Mouse (Mus musculus) urinary bladder, postnatal 36 days (tissue): ENCODE measurements around the gene Dact1.
A peak's percentile ranks its signal among the peaks of the same experiment; 100 is the strongest.

Experiments
- DNase-seq, 2 experiments: peaks; one replicate each; pipeline ENCODE4 v3.0.0; 2022; ENCODE audit warnings: low spot score in 2 of 2, mixed read lengths in 1 of 2

The Dact1 gene

GRCm38 (mm10) chr12:71309581-71310067 is at the start of gene Dact1:
Dact1 (plus strand) TSS chr12:71309884.
- DNase-seq, result peak; percentile 50 to 72

- DNase-seq, result no peak
Observed at GRCm38 (mm10) chr12:71264211-71264610, 45.5 kb upstream of the Dact1 start.

- DNase-seq, result no peak
Observed at GRCm38 (mm10) chr12:71269367-71269766, 40.3 kb upstream of the Dact1 start.

- no peak for DNase-seq
Observed at GRCm38 (mm10) chr12:71271131-71271530, 38.6 kb upstream of the Dact1 start.

DNA sequence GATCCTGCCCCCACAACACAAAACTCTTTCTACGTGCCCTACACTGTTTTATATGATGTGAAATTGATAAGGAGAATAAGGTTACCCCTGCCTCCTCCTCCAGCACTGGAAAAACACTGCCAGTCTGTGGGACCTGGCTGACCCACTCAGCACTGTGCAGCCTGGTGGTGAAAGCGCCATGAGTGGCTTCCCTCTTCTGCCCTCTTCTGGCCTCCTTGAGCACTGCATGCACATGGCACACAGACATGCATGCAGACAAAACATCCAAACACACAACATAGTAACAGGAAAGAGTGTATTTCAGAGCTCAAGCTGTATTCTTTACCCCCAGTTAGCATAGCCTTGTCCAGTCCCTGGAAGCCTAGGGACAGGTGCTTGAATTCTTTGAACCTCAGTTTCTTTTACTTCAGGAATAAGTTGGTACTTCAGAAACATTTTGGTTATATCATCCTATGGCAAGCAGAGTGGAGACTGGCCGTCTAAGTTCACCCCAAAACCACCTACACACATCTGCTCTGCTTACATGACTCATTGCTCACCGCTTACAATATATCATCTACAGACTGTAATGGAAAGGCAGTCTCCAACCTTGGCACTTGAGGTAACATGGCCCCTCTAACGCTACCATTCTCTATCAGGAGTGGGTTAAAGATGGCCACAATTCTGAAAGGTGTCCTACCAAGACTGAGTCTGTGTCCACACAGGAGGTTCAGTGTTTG is 35.0 kb upstream of the Dact1 start:
- no peak for DNase-seq

- DNase-seq, result no peak
Observed at GRCm38 (mm10) chr12:71275906-71276595, 33.6 kb upstream of the Dact1 start.

- no peak for DNase-seq
Observed at GRCm38 (mm10) chr12:71279521-71280262, 30.0 kb upstream of the Dact1 start.

GRCm38 (mm10) chr12:71281201-71281768 is 28.4 kb upstream of the Dact1 start:
- no peak for DNase-seq

DNA sequence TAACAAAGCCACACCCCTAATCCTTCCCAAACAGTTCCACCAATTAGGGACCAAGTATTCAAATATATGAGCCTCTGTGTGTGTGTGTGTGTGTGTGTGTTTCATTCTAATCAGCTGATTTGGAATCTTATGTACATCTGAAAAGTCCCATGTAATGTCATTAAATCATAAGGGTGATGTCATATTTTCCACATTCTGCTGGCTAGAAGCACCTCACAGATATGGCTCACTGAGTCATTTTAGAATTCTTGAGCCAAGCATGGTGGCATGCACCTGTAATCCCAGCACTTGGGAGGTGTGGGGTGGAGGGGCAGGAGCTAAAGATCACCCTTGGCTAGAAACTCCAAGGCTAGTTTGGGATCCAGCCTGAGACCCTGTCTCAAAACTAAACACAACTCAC is 24.3 kb upstream of the Dact1 start:
- no peak for DNase-seq

DNA sequence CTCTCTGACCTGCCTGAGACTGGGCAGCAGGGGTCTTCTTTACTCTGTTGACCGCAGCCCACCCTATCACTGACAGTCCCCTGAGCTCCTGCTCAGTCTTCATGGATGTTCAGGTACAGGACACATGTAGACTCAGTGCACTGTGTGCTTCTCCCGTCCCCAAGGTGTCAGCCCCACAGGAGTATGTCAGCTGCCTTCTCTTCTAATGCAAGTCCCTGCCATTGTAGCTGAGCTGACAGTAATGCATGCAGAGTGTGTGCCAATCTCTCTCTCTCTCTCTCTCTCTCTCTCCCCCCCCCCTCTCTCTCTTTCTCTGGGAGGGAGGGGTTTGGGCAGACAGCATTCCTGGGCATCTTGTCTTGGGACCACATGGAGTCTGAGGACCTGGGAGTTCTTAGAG is 19.2 kb upstream of the Dact1 start:
- no peak for DNase-seq

DNA sequence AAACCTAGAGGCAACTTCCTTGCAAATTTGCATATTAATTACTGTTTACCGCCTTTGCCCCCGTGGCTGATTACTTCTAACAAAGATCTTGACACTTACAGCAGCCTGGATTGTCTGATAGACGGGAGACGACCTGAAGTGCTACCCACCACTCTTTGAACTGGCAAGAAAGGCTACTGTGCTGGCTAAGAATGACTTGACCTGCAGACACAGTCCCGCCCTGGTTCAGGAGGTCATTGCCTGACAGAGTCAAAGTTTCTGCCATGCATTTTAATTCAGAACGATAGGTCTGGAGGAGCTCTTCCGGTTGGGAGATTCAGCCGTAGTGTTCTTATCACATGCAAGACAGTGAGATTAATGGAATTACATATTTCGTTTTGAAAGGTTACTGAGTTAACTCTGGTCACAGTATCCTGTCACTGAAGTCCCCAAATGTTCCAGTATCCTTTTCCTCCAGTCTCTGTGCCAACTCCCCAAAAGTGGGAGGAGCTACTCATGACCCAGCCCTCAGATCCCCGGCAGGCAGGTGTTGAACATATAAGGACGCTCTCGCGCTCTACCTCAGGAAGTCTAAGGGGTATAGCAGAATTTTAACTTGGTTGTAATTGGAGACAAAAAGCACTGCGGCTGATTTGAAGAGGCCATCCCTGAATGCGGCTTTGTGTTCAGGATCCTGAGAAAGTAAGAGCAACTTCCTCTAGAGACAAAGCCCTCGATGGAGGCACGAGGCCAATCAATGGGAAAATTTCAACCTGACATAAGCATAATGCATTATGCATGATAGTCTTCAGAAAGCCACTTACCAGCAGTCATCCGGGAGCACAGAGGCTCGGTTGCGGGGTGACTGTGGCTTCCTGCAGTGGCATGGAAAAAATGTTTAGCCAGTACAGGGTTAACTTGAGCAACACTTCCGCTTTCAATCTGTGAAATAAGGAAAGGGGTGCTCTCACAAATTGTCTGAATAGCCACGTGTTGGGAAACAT is 15.4 kb upstream of the Dact1 start:
- no peak for DNase-seq

GRCm38 (mm10) chr12:71296849-71297535 is 12.7 kb upstream of the Dact1 start:
- no peak for DNase-seq

- no peak for DNase-seq
Observed at GRCm38 (mm10) chr12:71310068-71310931, 616 bp downstream of the Dact1 start.

DNA sequence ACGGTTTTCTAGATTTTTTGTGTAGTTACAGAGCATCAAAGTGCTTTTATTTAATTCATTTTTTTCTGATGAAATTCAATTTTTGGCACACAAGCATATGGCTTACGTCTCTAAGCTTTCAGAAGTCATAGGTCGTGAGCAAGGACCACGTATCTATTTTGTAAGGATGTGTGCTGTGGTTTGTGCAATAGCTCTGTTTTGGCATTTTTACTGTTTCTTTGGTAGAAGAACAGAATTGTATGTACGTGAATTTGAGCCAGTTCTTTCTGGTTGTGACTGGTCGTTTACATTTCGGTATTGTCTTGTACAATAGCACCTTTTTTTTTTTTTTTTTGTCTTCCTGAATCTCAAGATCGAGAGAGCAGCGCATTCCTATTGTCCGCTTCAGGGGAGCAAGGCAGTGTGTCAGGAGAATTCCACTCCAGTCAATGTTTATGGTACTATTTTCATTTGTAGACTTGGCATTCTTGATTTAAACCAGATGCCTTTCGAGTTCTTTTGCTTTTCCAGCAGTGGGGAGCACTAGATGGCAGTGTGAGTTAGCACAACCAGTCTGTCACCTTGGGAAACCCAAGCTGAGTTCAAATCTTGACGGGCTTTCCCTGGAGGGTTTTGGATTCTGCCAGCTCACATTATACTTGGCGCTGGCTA is 1.7 kb downstream of the Dact1 start:
- DNase-seq, result peak; percentile 46 to 52

- no peak for DNase-seq
Observed at GRCm38 (mm10) chr12:71318239-71318638, 8.6 kb downstream of the Dact1 start.

- DNase-seq, result no peak
Observed at GRCm38 (mm10) chr12:71319536-71319935, 9.9 kb downstream of the Dact1 start.

GRCm38 (mm10) chr12:71332646-71333045 is 23.0 kb downstream of the Dact1 start:
- DNase-seq, result no peak

DNA sequence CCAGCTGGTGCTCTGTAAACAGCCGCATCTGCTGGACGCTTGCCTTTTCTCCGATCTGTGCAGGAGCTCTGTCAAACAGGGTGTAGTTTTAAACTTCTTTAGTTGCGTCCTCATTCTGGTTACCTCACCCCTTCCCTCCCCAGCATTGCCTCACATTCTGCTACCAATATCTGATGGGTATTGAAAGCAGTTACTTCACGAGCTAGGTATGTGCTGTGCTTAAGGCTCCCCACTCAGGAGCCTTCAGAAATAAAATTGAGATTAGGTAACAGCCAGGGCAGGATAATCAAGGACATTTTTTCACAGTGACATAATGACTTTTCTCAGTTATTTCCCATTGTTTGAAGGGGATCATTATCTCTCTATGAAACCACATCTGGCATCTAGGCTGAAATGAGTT is 23.9 kb downstream of the Dact1 start:
- no peak for DNase-seq
